Mouse (Mus musculus): ENCODE measurements around the gene Tbc1d24. TPM values are rescaled to one million over a fixed set of nuclear protein-coding genes. Genes with fewer than 3 reads are reported as not detected.
A peak's percentile ranks its signal among the peaks of the same experiment; 100 is the strongest.

Tbc1d24 gene
- polyA plus RNA-seq, 1 experiment from 2014 or later, result 4.2 TPM

DNA sequence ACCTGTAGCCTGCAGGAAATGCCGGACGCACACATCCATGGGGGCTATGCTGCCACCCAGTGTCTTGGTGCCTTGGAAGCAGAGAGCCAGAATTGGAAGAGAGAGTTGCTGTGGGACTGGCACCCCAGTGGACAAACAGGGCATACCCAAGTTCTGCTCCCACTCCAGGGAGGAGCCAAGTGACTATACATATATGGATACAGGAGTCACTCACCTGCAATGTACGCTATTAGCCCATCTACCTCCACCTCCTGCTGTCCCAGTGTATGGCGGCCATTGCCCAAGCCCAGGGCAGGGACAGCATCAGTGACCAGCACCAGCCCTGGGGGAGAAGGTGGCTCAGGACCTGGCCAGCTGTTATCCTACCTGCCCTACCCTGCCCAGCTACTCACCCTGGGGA is 47.8 kb downstream of the Tbc1d24 start:
- no peak overlapping the region for H3K4me2 ChIP-seq
- peaks cover 6% of the 10 kb centered on the region for H3K4me1 ChIP-seq
- H3K4me3 ChIP-seq, result no peak overlapping the region
- WGBS, result 85% methylated on average over 4 of the region's 4 CpGs
- no peaks in the 10 kb centered on the region for H3K9me3 ChIP-seq
- H3K27ac ChIP-seq (replicated peaks), result no peak overlapping the region
- no peak overlapping the region for H3K9ac ChIP-seq
- H3K36me3 ChIP-seq, result peaks cover 24% of the 10 kb centered on the region
- ATAC-seq (ENCODE audit: extremely low read depth, insufficient number of reproducible peaks, low FRiP score, low TSS enrichment), result no peak
- H3K27me3 ChIP-seq (replicated peaks), result no peaks in the 10 kb centered on the region

GRCm38 (mm10) chr17:24157121-24157520 is 48.2 kb downstream of the Tbc1d24 start:
- no peak for ATAC-seq (ENCODE audit: extremely low read depth, insufficient number of reproducible peaks, low FRiP score, low TSS enrichment)
- no peaks in the 10 kb centered on the region for H3K9me3 ChIP-seq
- no peaks in the 10 kb centered on the region for H3K27me3 ChIP-seq (replicated peaks)
- H3K4me2 ChIP-seq, result no peak overlapping the region
- H3K9ac ChIP-seq, result no peak overlapping the region
- no peak overlapping the region for H3K27ac ChIP-seq (replicated peaks)
- H3K36me3 ChIP-seq, result peaks cover 24% of the 10 kb centered on the region
- H3K4me3 ChIP-seq, result no peak overlapping the region
- H3K4me1 ChIP-seq, result peaks cover 7% of the 10 kb centered on the region
- WGBS, result 87% methylated on average over 6 of the region's 6 CpGs

DNA sequence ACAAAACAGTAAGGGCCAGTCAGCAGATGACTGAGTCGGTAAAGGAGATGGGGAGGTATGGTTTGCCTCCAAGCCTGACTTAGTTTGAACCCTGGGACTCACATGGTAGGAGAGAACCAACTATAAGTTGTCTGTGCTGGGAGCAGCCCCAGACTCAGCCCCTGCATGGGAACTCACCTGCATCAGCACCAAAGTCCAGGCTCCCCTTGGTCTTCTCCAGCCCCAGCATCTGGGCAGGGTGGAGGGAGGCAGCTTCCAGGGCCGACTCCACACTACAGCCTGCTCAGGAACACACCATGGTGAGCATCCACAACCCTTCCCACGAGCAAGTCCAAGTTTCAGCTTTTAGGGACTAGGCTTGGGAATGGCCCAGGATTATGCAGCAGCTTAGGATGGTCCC is 49.0 kb downstream of the Tbc1d24 start:
- no peak for ATAC-seq (ENCODE audit: extremely low read depth, insufficient number of reproducible peaks, low FRiP score, low TSS enrichment)
- Histone ChIP-seq H3K4me1 (peaks cover 10% of the 10 kb centered on the region), H3K4me3 (no peak overlapping the region), H3K4me2 (no peak overlapping the region), H3K9me3 (no peaks in the 10 kb centered on the region), H3K27me3 (replicated peaks) (no peaks in the 10 kb centered on the region), H3K27ac (replicated peaks) (no peak overlapping the region), H3K9ac (no peak overlapping the region), H3K36me3 (peaks cover 24% of the 10 kb centered on the region)
- WGBS, result 78% methylated on average over 3 of the region's 3 CpGs

GRCm38 (mm10) chr17:24155742-24156141 is 49.6 kb downstream of the Tbc1d24 start:
- Histone ChIP-seq H3K9me3 (no peaks in the 10 kb centered on the region), H3K4me3 (no peak overlapping the region), H3K27ac (replicated peaks) (no peak overlapping the region), H3K9ac (no peak overlapping the region), H3K27me3 (replicated peaks) (no peaks in the 10 kb centered on the region; the same call in 1 of the 2 replicates), H3K36me3 (peaks cover 24% of the 10 kb centered on the region), H3K4me2 (no peak overlapping the region), H3K4me1 (peaks cover 14% of the 10 kb centered on the region)
- no peak for ATAC-seq (ENCODE audit: extremely low read depth, insufficient number of reproducible peaks, low FRiP score, low TSS enrichment)
- WGBS, result 81% methylated on average over 9 of the region's 9 CpGs

- Histone ChIP-seq H3K4me2 (no peak overlapping the region), H3K9me3 (no peaks in the 10 kb centered on the region), H3K9ac (no peak overlapping the region), H3K27ac (replicated peaks) (no peak overlapping the region), H3K4me1 (peaks cover 14% of the 10 kb centered on the region), H3K27me3 (replicated peaks) (no peaks in the 10 kb centered on the region; the same call in 1 of the 2 replicates), H3K36me3 (peaks cover 24% of the 10 kb centered on the region), H3K4me3 (no peak overlapping the region)
- 54% methylated on average over 3 of the region's 3 CpGs for WGBS
- no peak for ATAC-seq (ENCODE audit: extremely low read depth, insufficient number of reproducible peaks, low FRiP score, low TSS enrichment)
Measured at GRCm38 (mm10) chr17:24154463-24154862, 50.9 kb downstream of the Tbc1d24 start.

DNA sequence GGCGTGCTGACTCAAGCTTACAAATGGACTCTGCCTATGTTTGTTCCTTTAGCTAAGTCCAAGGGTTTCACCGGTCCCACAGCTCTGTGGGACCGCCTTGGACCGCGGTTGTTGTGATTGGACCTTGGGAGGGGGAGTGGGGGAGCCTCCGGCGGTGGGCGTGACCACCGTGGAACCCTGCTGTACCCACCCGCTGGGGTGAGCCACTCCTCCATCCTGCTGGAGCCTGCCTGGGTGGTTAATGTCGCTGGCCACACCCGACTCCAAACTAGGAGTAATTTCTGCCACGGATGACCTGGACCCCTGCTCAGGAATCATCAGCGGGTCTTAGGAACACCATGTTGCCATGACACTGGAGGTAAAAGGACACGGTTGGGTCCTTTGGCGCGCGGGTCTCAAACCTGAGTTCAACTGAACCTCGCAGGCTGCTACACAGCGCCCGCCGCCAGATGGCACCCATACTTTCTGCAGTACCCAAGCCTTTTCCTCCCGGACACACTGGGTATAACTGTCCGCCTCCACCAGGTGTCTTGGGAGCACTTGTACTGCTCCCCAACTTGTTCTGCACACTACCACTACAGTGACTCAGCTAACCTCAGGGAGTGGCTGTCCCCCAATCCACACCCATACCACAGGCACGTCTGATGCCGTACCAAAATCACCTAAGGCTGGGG is 53.3 kb downstream of the Tbc1d24 start:
- peak overlapping the region; percentile 81 for H3K9ac ChIP-seq
- peak; percentile 85 for ATAC-seq (ENCODE audit: extremely low read depth, insufficient number of reproducible peaks, low FRiP score, low TSS enrichment)
- WGBS, result 1% methylated on average over 26 of the region's 26 CpGs
- H3K27ac ChIP-seq (replicated peaks), result no peak overlapping the region; the same call in 1 of the 2 replicates
- H3K36me3 ChIP-seq, result peaks cover 12% of the 10 kb centered on the region
- peaks cover 14% of the 10 kb centered on the region for H3K4me1 ChIP-seq
- H3K4me3 ChIP-seq, result peak overlapping the region; percentile 55
- H3K4me2 ChIP-seq, result peak overlapping the region; percentile 92
- H3K27me3 ChIP-seq (replicated peaks), result no peaks in the 10 kb centered on the region; the same call in 1 of the 2 replicates
- no peaks in the 10 kb centered on the region for H3K9me3 ChIP-seq

DNA sequence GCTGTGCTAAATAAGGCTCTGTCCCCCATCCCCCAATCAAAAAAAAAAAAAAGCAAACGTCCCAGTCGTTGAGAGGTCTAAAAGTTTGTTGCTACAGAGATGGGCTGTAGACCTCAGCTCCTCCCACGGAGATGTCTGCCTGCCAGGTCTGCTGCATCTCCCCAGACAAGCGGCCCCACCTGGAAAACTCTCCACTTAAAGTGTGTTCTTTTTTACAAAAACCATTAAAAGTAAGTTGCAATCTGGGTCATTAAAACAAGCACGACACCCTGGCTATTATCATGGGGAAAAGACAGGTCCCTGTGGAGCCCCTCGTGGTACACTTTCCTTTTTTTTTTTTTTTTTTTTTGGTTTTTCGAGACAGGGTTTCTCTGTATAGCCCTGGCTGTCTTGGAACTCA is 54.0 kb downstream of the Tbc1d24 start:
- Histone ChIP-seq H3K27me3 (replicated peaks) (no peaks in the 10 kb centered on the region; the same call in 1 of the 2 replicates), H3K36me3 (peaks cover 9% of the 10 kb centered on the region), H3K4me2 (peak overlapping the region; percentile 92), H3K9ac (peak overlapping the region; percentile 81), H3K4me1 (peaks cover 14% of the 10 kb centered on the region), H3K9me3 (no peaks in the 10 kb centered on the region), H3K27ac (replicated peaks) (no peak overlapping the region), H3K4me3 (peak overlapping the region; percentile 55)
- ATAC-seq (ENCODE audit: extremely low read depth, insufficient number of reproducible peaks, low FRiP score, low TSS enrichment), result no peak
- WGBS, result 8% methylated on average over 7 of the region's 7 CpGs

DNA sequence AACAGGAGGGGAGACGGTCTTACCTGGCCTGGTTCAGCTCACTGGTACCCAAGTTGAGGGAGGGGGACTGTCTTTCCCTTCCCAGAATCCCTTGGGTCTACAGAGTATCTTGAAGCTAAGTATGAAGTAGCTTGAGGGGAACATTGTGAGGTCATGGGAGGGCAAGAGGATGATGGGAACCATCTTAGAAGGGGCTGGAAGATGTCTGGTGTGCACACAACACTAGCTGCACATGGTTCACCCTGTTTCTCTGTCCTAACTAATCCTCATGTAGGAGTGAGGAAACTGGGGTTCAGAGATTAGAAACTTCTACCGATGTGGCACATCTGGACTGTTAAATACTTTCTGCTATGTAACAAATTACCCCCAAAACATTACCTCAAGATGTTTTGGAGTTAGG is 54.5 kb downstream of the Tbc1d24 start, which contains the start of gene Pdpk1:
TSS of gene Pdpk1 (minus strand) at position 101 of the 400 bp plus-strand sequence.
- H3K9ac ChIP-seq, result peak within 1 kb of the TSS; percentile 81
- ATAC-seq (ENCODE audit: extremely low read depth, insufficient number of reproducible peaks, low FRiP score, low TSS enrichment), result no peak
- WGBS, result 69% methylated on average over 2 of the region's 2 CpGs
- H3K4me2 ChIP-seq, result peak within 1 kb of the TSS; percentile 92
- no peaks in the 10 kb centered on the region; the same call in 1 of the 2 replicates for H3K27me3 ChIP-seq (replicated peaks)
- no peak within 1 kb of the TSS for H3K27ac ChIP-seq (replicated peaks)
- peak within 1 kb of the TSS; percentile 55 for H3K4me3 ChIP-seq
- no peaks in the 10 kb centered on the region for H3K9me3 ChIP-seq
- H3K4me1 ChIP-seq, result peaks cover 14% of the 10 kb centered on the region
- peaks cover 3% of the 10 kb centered on the region for H3K36me3 ChIP-seq

- Histone ChIP-seq H3K4me2 (no peak overlapping the region), H3K9me3 (no peaks in the 10 kb centered on the region), H3K4me3 (no peak overlapping the region), H3K9ac (no peak overlapping the region), H3K36me3 (no peaks in the 10 kb centered on the region), H3K27ac (replicated peaks) (no peak overlapping the region), H3K4me1 (peaks cover 14% of the 10 kb centered on the region), H3K27me3 (replicated peaks) (no peaks in the 10 kb centered on the region; the same call in 1 of the 2 replicates)
- no peak for ATAC-seq (ENCODE audit: extremely low read depth, insufficient number of reproducible peaks, low FRiP score, low TSS enrichment)
- WGBS, result 79% methylated on average over 7 of the region's 7 CpGs
Measured at GRCm38 (mm10) chr17:24149421-24149820, 55.9 kb downstream of the Tbc1d24 start.

GRCm38 (mm10) chr17:24142897-24143296 is 62.5 kb downstream of the Tbc1d24 start:
- no peaks in the 10 kb centered on the region for H3K9me3 ChIP-seq
- 22% methylated on average over 2 of the region's 2 CpGs for WGBS
- no peaks in the 10 kb centered on the region for H3K27me3 ChIP-seq (replicated peaks)
- no peak overlapping the region for H3K9ac ChIP-seq
- no peaks in the 10 kb centered on the region for H3K36me3 ChIP-seq
- no peak for ATAC-seq (ENCODE audit: extremely low read depth, insufficient number of reproducible peaks, low FRiP score, low TSS enrichment)
- no peak overlapping the region for H3K4me2 ChIP-seq
- no peak overlapping the region for H3K4me3 ChIP-seq
- peaks cover 27% of the 10 kb centered on the region for H3K4me1 ChIP-seq
- H3K27ac ChIP-seq (replicated peaks), result no peak overlapping the region

- H3K4me3 ChIP-seq, result peak overlapping the region; percentile 87
- under 1% methylated on average over 53 of the region's 57 CpGs for WGBS
- H3K4me2 ChIP-seq, result peak overlapping the region; percentile 88
- peak; percentile 97 for ATAC-seq (ENCODE audit: extremely low read depth, insufficient number of reproducible peaks, low FRiP score, low TSS enrichment)
- H3K27ac ChIP-seq (replicated peaks), result peak overlapping the region; percentile 94
- no peaks in the 10 kb centered on the region for H3K36me3 ChIP-seq
- H3K9ac ChIP-seq, result peak overlapping the region; percentile 93
- H3K4me1 ChIP-seq, result peaks cover 41% of the 10 kb centered on the region
- no peaks in the 10 kb centered on the region for H3K9me3 ChIP-seq
- H3K27me3 ChIP-seq (replicated peaks), result no peaks in the 10 kb centered on the region
Measured at GRCm38 (mm10) chr17:24141425-24141920, 63.9 kb downstream of the Tbc1d24 start.

All from heart, embryonic 13.5 days (tissue).